Mouse (Mus musculus): ENCODE measurements around the gene Tmem132d. TPM values are rescaled to one million over a fixed set of nuclear protein-coding genes. Genes with fewer than 3 reads are reported as not detected.
A peak's percentile ranks its signal among the peaks of the same experiment; 100 is the strongest.

Tmem132d gene
- total RNA-seq, 2 experiments from 2014 or later, result 14.1 to 16.7 TPM

DNA sequence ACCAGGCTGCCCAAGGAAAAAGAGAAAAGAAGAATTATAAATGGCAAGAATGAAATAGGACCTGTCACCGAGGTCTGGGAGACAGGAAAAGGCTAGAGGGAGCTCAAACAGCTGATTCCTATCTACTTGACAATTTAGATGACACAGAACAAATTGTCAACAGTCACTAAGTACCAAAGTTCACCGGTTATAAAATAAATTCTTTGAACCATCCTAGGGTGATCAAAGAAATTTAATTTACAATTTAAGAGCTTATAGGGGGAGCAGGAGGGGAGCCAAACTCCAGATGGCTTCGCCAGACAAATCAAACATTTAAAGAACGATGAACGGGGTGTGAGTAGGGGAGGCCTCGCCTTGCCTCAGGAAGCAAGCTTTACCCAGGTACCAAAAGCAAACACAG, 20.6 kb downstream of the Tmem132d start:
- DNase-seq (ENCODE audit: low spot score in 2 of 2), result no peak

DNA sequence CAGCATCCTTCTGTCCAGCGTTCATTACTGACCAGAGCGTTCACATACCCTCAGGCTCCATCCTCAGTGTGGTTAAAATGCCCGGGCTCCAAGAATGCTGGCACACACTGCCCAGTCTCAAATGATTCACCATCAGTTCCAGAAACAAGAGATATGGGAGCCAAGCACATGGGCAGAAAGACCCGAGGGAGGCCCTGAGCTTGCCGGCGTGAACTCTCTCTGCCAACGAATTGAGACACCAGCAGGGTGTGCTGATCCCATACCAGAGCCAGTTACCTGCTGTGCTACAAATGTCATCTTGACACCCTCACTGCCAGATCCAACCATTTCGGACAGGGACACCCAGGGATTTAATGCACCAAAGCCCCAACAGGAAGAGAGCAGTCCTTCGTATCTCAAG, 25.3 kb downstream of the Tmem132d start:
- DNase-seq (ENCODE audit: low spot score in 2 of 2), result peak in 1 of 2 experiments; percentile 33

DNA sequence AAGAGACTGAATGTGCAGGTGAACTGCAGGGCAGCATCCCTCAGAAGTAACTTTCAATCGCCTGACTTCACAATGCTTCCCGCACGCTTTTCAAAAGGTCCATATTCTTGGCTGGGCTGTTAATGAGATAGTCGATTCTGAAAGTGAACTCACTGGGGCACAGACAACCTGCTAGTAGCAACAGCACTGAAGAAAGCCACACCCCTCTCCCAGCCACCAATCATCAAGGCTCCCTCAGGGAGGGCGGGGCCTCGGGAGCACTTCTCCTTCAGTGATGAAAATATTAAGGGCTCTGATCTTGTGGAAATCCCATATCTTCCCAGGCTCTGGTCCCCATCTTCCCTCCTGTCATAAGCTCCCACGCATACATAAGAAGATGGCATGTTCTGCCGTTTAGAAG, 27.8 kb downstream of the Tmem132d start:
- DNase-seq (ENCODE audit: low spot score in 2 of 2), result no peak

DNA sequence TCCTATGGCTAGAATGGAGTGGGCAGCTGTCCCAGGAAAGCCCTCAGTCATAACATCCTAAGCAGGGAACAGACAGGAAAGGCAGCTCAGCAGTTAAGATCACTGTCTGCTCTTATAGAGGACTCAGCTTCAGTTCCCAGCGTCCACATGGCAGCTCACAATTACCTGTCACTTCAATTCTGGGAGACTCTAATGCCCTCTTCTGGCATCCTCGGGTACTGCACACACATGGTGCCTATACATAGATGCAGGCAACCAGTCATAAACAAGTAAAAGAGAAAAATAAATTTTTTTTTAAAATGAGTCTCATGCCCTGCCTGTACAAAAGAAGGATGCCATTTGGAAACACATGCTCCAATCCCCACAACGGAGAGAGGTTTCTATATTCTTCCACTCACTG, 28.7 kb downstream of the Tmem132d start:
- DNase-seq (ENCODE audit: low spot score in 2 of 2), result no peak

DNA sequence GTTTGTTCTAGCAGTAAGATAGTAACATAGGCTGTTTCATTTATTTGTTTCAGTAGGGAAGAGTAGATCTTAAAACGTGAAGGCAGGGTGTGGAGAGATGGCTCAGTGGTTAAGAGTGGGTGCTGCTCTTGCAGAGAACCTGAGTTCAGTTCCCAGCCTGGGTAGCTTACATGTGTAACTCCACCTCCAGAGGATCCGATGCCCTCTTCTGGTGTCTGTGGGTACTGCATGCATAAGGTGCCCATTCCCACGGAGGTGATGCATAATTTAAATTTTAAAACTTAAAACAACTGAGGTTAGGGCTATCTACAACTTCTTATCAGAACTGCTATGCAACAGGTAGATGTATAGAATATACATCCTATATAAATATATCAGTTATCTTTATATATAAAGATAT, 40.5 kb downstream of the Tmem132d start:
- no peak for DNase-seq (ENCODE audit: low spot score in 2 of 2)

DNA sequence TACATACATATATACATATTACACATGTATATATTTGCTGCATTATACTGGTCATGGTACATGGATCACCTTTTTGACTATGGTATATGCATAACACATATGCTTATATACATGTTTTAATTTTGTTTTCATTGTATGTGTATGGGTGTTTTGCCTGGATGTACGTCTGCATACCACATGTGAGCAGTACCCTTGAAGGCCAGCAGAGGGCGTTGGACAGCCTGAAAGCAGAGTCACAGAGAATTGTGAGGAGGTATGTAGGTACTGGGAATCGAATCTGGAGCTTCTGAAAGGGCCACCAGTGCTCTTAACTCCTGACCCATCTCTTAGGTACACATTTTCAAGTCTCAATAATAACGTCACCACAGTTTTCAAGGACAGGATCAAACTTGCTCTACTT, 43.2 kb downstream of the Tmem132d start:
- DNase-seq (ENCODE audit: low spot score in 2 of 2), result no peak

DNA sequence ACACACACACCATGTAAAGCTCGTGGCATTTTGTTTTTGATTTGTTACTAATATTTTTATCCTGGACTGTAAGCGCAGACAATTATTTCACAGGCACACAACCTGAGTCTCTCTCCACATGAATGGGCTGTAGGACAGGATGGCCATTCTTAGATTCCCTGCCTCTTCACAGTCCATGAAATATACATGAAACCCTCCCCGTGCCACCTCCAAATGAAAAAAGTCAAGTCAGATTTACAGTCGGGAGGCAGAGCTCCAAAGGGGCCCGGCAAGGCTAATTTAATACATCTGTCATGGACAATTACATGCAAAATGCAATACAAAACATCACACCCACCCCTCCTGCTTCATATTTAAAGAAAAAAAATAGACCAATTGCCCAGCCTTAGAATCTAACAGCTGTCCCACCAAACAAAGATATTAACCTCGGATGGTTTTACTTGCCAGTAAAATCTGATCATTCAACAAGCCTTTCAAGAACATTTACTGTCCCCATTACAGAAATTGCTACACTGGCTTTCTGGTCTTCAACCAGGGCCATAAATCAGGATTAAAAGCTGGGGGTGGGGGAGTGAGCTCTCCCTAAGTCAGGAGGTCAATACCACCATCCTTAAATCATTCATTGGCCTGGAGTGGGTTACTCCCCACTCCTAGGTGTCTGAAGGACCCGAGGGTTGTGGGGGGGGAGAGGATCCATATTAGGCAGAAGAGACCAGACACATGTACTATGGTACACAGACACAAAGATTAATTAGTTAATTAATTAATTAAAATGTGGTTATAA, 44.3 kb downstream of the Tmem132d start:
- DNase-seq (ENCODE audit: low spot score in 2 of 2), result no peak

DNA sequence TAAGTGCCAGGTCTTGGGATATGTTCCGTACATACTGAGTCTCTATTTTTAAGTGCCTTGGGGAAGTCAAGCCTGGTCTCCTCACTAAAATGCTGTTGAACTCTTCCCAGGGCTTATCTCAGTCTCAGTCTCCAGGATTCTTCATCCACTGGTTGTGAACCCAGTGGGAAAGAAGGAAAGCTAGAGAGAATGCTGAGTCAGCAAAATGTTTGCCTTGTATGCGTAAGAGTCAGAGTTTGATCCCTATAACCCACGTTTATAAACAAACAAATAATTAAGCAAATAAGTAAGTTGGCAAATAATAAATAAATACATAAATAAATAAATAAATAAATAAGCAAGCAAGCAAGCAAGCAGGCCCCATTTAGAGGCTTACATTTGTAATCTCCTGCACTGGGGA, 63.1 kb downstream of the Tmem132d start:
- no peak for DNase-seq (ENCODE audit: low spot score in 2 of 2)

DNA sequence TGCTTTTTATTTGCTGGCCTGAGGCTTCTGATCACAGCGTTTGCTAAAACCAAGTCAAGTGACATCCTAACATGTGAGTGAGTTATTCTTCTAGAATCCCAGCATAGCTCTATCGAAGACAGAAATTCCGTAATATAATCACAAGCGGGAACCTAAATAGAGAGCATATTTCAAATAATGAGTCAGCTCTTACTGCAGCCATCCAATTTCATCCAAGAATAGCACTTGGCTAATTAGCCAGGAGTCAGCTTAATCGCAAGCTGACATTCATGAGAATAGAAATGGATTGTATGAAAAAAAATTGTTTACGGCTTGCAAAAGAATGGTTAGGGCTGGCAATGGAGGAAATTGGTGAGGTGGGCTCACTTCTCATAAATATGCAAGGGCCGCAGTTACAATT, 63.8 kb downstream of the Tmem132d start:
- peak in 1 of 2 experiments; percentile 55 for DNase-seq (ENCODE audit: low spot score in 2 of 2)

DNA sequence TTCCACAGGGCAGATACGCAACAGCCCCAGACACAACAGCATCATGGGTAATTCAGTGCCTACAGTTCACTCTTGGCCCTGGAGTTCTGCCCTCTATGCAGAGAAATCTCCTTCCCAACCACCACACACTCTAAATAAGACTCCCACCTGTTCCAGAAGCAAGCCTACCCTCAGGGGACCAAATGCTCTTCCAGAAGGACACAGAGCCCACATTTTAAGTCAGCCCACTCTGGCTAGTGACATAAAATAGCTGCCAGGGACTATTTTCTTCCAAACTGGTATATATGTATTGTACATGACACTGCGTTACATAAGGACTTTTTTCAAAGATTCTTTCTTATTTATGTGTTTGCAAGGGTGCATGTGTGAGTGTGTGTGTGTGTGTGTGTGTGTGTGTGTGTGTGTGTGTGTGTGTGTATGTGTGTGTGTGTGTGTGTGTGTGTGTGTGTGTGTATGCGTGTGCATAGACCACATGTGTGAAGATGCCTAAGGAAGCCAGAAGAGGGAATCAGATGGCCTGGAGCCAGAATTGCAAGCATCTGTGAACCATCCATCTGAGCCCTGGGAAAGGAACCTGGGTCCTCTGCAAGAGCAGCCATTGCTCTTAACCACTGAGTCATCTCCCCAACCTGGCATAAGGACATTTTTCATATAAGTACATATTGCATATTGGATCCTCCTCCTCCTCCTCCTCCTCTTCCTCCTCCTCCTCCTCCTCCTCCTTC, 67.5 kb downstream of the Tmem132d start:
- DNase-seq (ENCODE audit: low spot score in 2 of 2), result no peak

DNA sequence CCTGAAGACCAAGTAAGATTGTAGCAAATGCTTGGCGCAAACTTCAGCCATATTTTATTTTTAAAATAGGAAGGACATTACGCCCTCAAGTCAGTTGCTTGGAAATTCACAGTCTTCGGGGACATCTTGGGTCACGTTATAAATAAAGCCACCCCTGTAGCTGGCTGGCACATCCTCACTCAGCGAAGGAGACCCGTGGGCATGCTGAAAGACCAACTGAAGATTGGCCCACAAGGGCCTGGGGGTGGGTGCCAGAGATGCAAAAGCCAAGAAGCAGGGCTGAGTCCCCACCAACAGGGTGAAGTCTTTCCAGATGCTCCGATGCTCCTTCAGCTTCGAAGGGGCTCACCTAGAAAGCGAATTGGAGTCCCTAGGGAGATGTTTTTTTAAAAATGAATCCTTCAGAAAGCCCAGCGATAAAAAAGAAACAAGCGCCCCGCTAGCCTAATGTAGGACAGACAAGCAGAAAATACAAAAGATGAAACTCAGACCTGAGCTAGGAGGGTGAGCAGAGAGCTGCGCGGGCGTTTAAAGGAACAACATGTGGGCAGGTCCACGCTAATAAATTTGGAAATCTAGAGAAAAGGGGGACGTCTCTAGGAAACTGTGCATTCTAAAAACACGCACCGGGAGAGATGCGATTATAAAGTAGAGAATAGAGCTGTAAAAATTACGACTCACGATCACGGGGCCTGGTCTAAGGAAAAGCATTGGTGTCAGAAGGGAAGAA, 71.8 kb downstream of the Tmem132d start:
- DNase-seq (ENCODE audit: low spot score in 2 of 2), result no peak

DNA sequence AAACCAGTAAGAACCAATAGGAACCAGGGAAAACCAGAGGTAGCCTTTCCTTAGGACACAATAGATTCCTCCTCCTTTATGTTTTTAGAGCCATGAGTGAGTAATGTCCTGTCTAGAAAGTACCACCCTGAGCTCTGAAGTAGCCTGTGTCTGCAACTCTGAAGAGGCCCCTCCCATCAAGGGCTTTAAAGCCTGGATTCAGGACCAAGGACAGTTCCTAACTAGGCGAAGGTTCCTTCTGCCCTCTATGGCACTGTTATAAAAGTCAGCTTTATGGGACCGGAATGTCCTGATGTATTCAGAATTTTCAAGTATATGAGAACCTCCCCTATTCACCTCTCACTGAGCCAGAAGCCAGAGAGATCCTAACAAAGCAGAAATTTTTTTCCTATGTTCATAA, 84.0 kb downstream of the Tmem132d start:
- DNase-seq (ENCODE audit: low spot score in 2 of 2), result no peak

DNA sequence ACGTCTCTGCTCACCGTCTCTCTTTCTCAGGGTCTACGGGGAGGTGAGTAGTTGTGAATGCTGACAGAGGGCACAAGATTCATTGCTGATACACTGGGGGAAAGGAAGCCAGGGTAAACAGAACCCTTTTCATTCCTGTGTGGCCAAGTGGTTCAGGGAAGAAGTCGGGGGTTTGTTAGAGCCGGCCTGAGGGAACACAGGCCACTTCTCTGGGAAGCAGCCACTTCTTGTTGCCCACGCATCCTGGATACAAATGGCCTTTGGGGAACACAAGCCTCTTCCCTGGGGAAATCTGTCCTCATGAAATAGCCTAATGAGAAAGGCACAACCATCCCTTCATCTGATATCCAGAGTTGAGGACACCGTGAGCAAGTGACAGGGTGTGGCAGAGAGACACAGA, 96.0 kb downstream of the Tmem132d start:
- peak in 1 of 2 experiments; percentile 26 for DNase-seq (ENCODE audit: low spot score in 2 of 2)

DNA sequence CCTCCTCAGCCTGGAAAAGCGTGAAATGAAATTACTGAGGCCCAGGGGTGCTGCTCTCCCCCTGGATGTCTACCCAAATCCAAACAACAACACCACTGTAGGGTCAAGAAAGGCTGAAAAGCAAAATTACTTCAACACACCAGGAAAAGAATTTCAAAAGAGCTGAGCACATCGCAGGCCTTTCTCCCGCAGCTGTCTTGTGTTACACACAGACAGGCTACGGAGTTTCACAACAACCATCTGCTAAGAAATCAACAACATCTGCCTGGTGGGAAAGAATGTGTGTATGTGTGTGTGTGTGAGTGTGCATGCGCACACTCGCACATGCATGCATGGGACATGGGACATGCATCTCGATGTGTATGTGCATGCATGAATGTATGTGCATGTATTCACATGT, 100.1 kb downstream of the Tmem132d start:
- no peak for DNase-seq (ENCODE audit: low spot score in 2 of 2)

DNA sequence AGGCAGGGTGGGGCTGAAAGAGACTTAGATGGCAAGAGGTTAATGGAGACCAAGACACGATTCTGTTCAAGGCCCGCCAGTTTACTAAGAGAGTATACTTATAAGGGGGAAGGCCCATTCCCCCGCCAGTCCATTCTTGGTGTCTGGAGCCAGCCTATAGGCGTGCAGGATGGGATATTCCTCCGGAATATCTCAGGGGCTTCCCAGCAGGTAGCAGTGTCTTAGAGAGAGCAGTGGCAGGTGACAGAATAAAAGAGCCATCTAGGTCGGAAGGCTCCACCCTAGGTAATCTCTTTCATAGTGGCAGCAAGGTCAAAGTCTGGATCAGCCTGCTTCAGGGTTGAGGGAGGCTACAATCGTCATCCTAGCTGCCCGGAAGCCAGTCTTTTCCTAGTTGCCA, 102.5 kb downstream of the Tmem132d start:
- DNase-seq (ENCODE audit: low spot score in 2 of 2), result no peak

DNA sequence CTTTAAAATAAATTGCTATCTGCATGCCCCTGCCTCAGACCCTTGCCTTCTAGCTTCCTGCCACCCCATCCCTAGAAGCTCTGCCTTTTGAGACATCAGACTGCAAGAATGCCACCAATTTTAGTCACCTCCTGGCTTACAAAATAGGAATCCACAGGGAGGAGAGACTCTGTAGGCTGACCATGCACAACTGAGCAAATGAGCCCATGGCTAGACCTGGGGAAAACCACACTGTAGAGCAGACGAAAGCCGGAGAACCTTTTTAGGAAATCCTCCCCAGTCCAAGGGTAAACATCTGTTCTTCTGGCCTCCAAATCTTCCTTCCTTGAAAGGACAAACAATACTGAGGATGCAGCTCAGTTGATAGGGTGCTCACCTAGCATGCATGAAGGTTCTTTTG, 130.5 kb downstream of the Tmem132d start:
- no peak for DNase-seq (ENCODE audit: low spot score in 2 of 2)

DNA sequence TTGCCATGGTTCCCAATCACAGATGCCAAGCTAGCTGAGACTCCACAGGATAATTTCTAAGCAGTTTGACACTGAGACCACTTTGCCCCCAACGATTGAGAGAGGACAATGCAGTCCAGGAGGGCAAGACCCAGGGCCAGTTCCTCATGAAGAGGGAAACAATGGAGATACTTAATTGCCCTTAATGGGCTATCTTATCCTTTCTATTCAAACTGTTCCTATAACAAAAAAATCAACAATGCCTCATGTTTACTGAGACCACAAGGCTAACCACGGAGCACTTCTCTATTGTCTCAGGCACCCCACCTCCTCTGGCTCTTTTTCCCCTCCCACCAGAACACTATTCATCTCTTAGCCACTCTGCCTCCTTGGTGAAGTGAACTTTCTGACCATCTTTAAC, 141.7 kb downstream of the Tmem132d start:
- DNase-seq (ENCODE audit: low spot score in 2 of 2), result no peak

DNA sequence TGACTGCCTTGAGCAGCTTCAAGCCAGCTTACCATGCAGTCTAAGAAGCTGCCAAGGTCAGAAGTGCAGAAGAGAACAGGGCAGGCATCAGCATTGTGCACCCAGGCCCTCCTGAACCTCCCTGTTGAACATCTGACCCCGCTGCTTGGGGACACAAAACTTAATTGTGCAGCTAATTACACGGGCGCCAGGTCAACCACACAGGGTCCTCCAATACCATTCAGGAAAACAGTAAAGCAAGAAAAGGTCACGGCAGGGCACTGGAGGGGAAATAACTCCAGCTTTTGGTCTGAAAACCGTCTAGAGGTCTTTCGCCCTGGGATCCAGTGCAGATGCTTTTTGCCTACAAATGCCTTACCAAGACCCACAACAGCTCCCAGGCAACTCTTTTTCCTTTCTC, 159.6 kb downstream of the Tmem132d start:
- no peak for DNase-seq (ENCODE audit: low spot score in 2 of 2)

DNA sequence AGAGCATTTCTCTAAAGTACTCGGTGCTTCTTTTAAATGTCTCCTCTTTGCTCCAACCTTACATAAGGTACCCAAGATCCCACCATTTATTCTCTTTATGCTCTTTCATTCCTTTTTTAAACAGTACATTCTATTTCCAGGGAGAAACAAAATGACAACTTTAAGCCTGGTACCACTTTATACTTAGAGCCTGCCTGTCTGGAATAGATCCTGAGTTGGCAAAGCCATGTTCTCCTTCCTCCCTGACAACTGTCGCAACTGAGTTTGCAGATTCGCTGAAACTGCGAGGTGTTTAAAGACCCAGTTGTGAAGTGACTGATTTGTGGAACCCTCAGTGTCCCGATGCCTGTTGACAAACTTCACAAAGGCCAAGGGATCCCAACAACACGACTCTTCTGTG, 165.5 kb downstream of the Tmem132d start:
- DNase-seq (ENCODE audit: low spot score in 2 of 2), result no peak

DNA sequence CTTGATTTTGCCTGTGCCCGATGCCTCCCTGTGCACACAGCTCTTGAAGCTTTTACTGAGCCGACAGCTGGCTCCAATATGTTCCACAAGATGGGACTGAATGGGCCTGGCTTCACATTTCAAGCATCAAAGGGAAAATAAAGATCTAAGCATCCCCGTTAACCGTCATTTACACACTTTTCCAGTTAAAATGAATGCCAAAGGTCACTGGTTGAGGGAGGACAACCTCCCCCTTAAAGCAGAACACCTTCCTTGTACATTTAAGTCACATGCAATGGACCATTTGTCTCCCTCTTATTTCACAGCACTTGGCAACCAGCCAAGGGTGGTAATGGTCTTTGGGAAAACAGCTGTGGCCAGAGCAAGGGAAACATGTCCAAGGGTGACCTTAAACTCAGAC, 188.7 kb downstream of the Tmem132d start:
- DNase-seq (ENCODE audit: low spot score in 2 of 2), result peak; percentile 24 to 51

DNA sequence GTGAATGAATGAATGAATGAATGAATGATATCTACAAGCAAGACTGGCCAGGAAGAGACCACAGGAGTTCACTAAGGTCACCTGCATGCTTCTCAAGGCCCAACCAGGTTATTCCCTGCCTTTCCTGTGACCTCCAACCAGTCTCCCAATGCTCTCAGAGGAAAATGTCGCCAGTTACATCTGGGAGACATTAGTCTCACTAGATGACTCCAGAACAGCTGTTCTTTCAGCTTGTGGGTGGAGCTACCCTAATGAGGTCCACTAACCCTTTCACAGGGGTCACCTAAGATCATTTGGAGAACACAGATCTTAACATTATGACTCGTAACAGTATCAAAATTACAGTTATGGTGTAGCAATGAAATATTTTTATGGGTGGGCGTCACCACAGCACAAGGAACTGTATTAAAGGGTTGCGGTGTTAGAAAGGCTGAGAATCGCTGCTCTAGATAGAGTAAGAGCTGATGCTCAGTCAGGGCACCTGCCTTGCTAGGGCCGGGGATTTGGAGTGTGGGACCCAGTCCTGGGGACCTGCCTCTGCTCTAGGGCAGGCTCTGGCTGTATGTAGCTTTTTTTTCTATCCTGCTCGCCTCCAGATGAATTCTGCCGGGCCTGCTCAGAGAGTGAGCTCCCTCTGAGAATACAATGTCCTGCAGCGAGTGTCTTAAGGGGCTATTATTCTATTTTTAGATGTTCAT, 196.1 kb downstream of the Tmem132d start:
- DNase-seq (ENCODE audit: low spot score in 2 of 2), result no peak

DNA sequence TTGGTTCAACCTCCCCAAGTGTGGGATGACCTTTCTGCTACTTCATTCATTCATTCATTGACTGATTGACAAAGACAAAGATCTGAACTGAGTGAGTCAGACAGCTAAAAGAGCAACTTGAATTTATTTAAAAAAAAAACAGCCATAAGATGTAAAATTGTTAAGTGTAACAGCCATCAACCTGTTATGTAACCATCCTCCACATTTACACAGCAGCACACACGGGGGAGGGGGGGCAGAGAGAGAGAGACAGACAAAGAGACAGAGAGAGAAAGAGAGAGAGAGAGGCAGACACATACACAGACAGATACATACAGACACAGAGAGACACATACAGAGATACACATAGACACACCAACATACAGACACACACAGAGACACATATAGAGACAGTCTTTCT, 197.3 kb downstream of the Tmem132d start:
- no peak for DNase-seq (ENCODE audit: low spot score in 2 of 2)

Data from layer of hippocampus, postnatal 14 days (tissue).